Mouse (Mus musculus) midbrain, postnatal 0 days (tissue): ENCODE data around the gene Cdh22. TPM values are rescaled to one million over a fixed set of nuclear protein-coding genes. Genes with fewer than 3 reads are reported as not detected.
A peak's percentile ranks its signal among the peaks of the same experiment; 100 is the strongest.

Experiments used
- ATAC-seq: fragments of 200-750 bp; cut with Nextera tagmentation; 2 replicates; pipeline ENCODE4 v1.8.0; 2017; ENCODE audit warnings: moderate number of reproducible peaks, mild to moderate bottlenecking, moderate TSS enrichment, moderate library complexity; ENCODE audit not compliant: low FRiP score
- DNase-seq: peaks from one replicate; pipeline ENCODE4 v3.0.0-alpha.2; 2015; ENCODE audit warnings: low spot score
- H3K27ac ChIP-seq: fragments of 300-500 bp; sonication (generic); 2 replicates; pipeline ENCODE4 v1.5.1; 2014; ENCODE audit warnings: low read depth, mild to moderate bottlenecking, low read length, mixed read lengths
- H3K27me3 ChIP-seq: fragments of 300-500 bp; sonication (generic); 2 replicates; pipeline ENCODE4 v1.6.1; 2014; ENCODE audit warnings: low read length, control low read depth, mixed read lengths; ENCODE audit not compliant: insufficient read depth
- H3K36me3 ChIP-seq: fragments of 300-500 bp; sonication (generic); 2 replicates; pipeline ENCODE4 v1.6.1; 2014; ENCODE audit warnings: low read length, control low read depth, mixed read lengths; ENCODE audit not compliant: insufficient read depth
- H3K4me1 ChIP-seq: fragments of 300-500 bp; sonication (generic); 2 replicates; pipeline ENCODE4 v1.6.1; 2014; ENCODE audit warnings: mild to moderate bottlenecking, control low read depth, antibody characterized with exemption, low read length, mixed read lengths; ENCODE audit not compliant: insufficient read depth
- H3K4me2 ChIP-seq: fragments of 300-500 bp; sonication (generic); 2 replicates; pipeline ENCODE4 v1.6.1; 2014; ENCODE audit warnings: low read depth, mild to moderate bottlenecking, low read length, mixed read lengths; ENCODE audit not compliant: poor library complexity, severe bottlenecking
- H3K4me3 ChIP-seq: fragments of 300-500 bp; sonication (generic); 2 replicates; pipeline ENCODE4 v1.5.1; 2014; ENCODE audit warnings: low read depth, mild to moderate bottlenecking, low read length, moderate library complexity
- H3K9ac ChIP-seq: fragments of 300-500 bp; sonication (generic); replicated peaks from 2 replicates; pipeline ENCODE4 v1.6.1; 2014; ENCODE audit warnings: mild to moderate bottlenecking, low read length, moderate library complexity, mixed read lengths; ENCODE audit not compliant: poor library complexity, severe bottlenecking
- H3K9me3 ChIP-seq: fragments of 300-500 bp; sonication (generic); 2 replicates; pipeline ENCODE4 v1.6.1; 2016; ENCODE audit warnings: low read length, control low read depth
- CTCF ChIP-seq: IDR thresholded peaks from 2 replicates; pipeline ENCODE4 v1.5.1; 2016; ENCODE audit warnings: antibody characterized with exemption, mild to moderate bottlenecking
- WGBS: fragments of 180-500 bp; shearing (Covaris S2); extraction: QIAGEN DNeasy Blood & Tissue Kit; methylation state at CpG from one replicate; pipeline ENCODE4 v1.1.7; 2014; 5-methylcytosine and 5-hydroxymethylcytosine counted together
- polyA plus RNA-seq: library from polyadenylated mRNA; unstranded; fragments of >200 nt; fragmentation: Nextera tagmentation; extraction: Ambion mirVana; gene quantifications from 2 replicates; pipeline ENCODE4 v1.2.1, GENCODE M21; 2015
- total RNA-seq: library from RNA; depleted of rRNA; stranded (reverse); fragments of >200 nt; gene quantifications from 2 replicates; pipeline ENCODE4 v1.2.3, GENCODE M21; 2014

Cdh22 gene
- total and polyA plus RNA-seq, 2 experiments from 2014 or later = 23.2 to 47.9 TPM

DNA sequence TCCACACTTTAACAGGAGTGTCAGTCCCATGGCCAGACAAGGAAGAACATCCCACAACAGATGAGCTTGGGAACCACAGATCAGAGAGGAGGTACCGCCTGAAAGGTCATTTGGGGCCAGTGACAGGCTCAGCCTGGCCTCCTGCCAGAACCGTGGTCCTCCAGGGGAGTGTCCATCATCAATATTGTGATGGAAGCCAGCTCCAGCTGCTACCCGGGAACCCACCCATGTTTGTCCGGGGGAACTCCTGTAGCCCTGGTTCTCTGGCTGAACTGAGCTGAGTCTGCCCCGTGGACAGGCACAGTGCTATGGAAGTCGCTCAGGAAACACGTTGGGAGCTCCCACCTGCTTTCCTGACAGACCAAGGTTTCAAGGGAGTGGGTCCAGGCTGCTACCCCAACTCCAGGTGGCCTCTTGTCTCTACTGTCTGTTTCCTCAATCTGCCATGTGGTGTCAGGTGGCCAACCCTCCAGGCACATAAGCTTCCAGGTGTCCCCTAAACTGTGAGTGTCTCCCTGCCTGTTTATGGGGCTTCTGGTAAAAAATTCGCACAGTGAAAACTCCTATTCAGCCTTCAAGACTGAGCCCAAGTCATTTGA lies 14.2 kb downstream of the Cdh22 start:
- H3K4me2 ChIP-seq = no peak overlapping the region
- WGBS = 82% methylated on average over 8 of the region's 8 CpGs
- peaks cover 11% of the 10 kb centered on the region for H3K4me1 ChIP-seq
- no peak overlapping the region for H3K4me3 ChIP-seq
- no peak for ATAC-seq
- no peaks in the 10 kb centered on the region for H3K9me3 ChIP-seq
- no peak overlapping the region for H3K9ac ChIP-seq
- DNase-seq = no peak
- H3K36me3 ChIP-seq = no peaks in the 10 kb centered on the region
- TF ChIP-seq CTCF = no peak
- no peak overlapping the region for H3K27ac ChIP-seq
- no peaks in the 10 kb centered on the region for H3K27me3 ChIP-seq

DNA sequence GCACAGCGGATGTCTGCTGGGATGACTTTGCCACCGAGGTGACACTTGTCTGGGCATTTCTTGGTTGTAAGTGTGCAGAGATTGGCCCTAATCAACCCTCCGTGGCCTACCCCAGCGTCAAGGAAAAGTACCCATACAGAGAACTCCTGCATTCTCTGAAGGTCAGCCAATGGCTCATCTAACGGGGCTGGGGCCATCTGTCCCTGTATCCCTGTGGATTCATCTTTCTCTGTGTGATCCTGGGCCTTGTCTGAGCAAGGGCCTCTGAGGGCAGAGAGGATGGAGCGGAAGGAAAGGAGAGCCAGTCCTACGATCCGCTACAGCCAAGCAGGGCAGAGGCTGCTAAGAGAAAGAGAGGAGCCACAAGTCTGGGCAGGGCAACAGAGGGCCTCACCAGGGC lies 15.7 kb downstream of the Cdh22 start:
- Histone ChIP-seq H3K36me3 (no peaks in the 10 kb centered on the region), H3K9ac (no peak overlapping the region), H3K4me3 (no peak overlapping the region), H3K27ac (no peak overlapping the region), H3K4me1 (peaks cover 14% of the 10 kb centered on the region), H3K9me3 (no peaks in the 10 kb centered on the region), H3K27me3 (no peaks in the 10 kb centered on the region), H3K4me2 (no peak overlapping the region)
- no peak for DNase-seq
- no peak for ATAC-seq
- 53% methylated on average over 8 of the region's 8 CpGs for WGBS
- TF ChIP-seq CTCF = no peak

DNA sequence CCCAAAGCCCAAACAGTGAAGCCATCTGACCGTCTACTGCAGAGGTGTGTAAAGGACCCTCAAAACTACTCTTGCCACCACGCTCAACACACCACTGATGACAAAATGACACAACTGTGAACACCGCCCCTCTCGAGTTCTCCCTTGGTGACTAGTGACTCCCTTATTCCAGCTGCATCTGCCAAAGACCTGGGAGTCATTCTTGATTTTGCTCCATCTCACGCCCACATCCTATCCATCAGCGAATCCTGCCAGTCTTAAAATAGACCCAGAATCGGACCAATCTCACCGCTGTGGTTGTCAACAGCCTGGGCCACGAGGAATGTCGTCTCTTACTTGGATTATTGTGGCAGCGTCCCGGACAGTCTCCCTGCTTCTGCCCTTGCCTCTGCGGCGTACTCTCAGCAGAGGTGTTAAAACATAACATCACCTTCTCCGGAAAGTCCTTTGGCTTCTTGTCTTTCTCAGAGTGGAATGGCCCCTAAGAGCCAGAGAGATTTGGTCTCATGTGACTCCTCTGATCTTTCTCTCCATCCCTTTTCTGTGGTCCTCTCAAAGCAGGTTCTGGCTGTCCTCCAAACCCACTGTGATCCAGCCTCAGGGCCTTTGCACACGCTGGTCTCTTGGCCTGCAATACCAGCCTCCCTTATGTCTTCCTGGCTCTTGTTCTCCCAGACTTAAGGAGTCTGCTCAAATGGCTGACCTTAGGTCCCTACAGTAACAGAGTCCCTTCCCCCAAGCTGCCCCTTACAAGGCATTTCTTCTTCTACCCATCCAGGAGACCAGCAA lies 17.1 kb downstream of the Cdh22 start:
- Histone ChIP-seq H3K36me3 (no peaks in the 10 kb centered on the region), H3K4me3 (no peak overlapping the region), H3K9me3 (no peaks in the 10 kb centered on the region), H3K4me1 (peaks cover 14% of the 10 kb centered on the region), H3K27ac (no peak overlapping the region), H3K9ac (no peak overlapping the region), H3K4me2 (no peak overlapping the region), H3K27me3 (no peaks in the 10 kb centered on the region)
- 91% methylated on average over 16 of the region's 16 CpGs for WGBS
- DNase-seq = no peak
- no peak for ATAC-seq
- no peak for TF ChIP-seq CTCF

DNA sequence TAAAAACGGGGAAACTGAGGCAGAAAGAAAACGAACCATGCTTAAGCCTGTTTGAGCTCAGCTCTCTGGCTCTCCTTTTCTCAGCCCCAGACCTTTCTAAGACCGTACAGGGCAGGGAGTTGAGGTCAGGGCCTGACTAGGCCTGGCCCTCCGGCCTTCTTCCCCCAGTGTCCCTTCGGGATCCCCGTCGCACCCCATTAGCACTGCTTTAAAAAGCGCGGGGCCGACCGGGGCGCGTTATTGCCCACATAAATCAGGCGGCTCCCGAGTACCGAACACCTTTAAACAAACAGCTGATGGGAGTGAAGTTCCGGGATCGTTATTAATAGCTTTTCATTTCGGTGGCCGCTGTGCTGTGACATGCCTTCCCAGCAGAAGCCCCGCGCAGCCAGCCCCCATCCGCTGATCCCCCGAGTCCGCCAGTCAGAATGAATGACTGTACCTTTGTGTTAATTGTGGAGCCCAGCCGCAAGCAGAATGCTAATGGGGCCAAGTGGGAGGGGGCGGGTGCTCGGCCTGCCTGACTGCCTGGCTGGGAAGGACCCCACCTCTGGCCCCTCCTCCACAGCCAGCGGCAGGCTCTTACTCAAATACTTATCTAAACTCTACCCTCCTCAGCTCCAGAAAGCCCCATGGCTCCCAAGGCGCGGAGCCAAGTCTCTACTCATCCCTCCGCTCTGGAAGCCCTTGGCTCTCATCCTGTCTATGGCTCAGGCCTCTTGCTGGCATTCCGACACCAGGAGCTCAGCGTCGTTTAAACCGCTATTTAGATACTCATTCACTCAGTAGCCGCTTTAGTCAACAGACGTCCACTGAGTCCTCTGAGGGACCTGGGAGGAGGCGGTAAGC lies 19.3 kb downstream of the Cdh22 start:
- DNase-seq (peak; percentile 84), ATAC-seq (peak; percentile 52)
- H3K27me3 ChIP-seq = no peaks in the 10 kb centered on the region
- H3K4me3 ChIP-seq = 0 out of 2 replicates have a peak overlapping the region, but pooled peaks have one; percentile 5
- WGBS = 6% methylated on average over 38 of the region's 39 CpGs
- no peak overlapping the region; the same call in 1 of the 2 replicates for H3K27ac ChIP-seq
- TF ChIP-seq CTCF = no peak
- no peaks in the 10 kb centered on the region for H3K9me3 ChIP-seq
- no peak overlapping the region for H3K9ac ChIP-seq
- H3K4me2 ChIP-seq = peak overlapping the region; percentile 34
- no peaks in the 10 kb centered on the region for H3K36me3 ChIP-seq
- peaks cover 11% of the 10 kb centered on the region for H3K4me1 ChIP-seq

DNA sequence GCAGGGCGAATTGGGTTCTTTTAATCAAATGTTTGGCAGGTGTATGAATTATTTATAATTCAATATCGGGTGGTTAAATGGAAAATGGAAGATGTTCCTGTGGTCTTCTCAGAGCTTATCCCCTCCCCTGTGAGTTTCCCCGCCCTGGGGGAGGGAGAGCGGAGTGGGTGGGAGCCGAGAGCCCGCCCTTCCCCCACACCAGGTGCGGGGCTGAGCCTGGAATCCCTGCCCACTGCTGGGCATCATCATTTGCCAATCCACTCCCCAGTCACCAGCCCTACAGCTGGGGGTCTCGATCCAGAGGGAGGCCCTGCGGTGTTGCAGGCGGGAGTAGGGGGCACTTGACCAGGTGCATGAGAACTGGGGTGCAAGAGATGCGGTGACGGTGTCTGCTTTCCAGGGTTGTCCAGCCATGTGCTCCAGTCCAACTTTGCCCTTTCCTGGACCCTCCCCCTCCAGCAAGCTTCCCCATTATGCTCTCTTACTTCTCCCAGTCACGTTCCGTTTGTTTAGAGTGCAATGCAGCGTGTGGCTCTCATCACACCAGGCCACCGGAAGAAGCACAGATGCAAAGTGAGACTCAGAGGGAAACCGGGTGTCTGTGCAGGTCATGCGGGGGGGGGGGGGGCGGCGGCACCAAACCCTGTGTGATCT lies 23.1 kb downstream of the Cdh22 start:
- TF ChIP-seq CTCF = no peak
- 2% methylated on average over 18 of the region's 20 CpGs for WGBS
- DNase-seq = no peak
- Histone ChIP-seq H3K9me3 (no peaks in the 10 kb centered on the region), H3K4me1 (peaks cover 11% of the 10 kb centered on the region), H3K9ac (no peak overlapping the region), H3K4me2 (peak overlapping the region; percentile 37), H3K27ac (no peak overlapping the region), H3K4me3 (no peak overlapping the region), H3K27me3 (no peaks in the 10 kb centered on the region), H3K36me3 (no peaks in the 10 kb centered on the region)
- no peak for ATAC-seq
